Mouse (Mus musculus): ENCODE measurements around the gene Trpm8. TPM values are rescaled to one million over a fixed set of nuclear protein-coding genes. Genes with fewer than 3 reads are reported as not detected.

Trpm8 gene
- polyA plus RNA-seq, 1 experiment from 2014 or later: not detected

GRCm38 (mm10) chr1:88277818-88278511 is 504 bp downstream of the Trpm8 start:
- peak overlapping the region; percentile 60 for H3K4me2 ChIP-seq
- peak; percentile 1; the same call in 1 of the 2 replicates for ATAC-seq (ENCODE audit: insufficient number of reproducible peaks, insufficient read depth, low FRiP score, low TSS enrichment, low read depth)
- peaks cover 12% of the 10 kb centered on the region for H3K9me3 ChIP-seq
- peak overlapping the region; percentile 50 for H3K4me3 ChIP-seq (replicated peaks)
- 66% methylated on average over 18 of the region's 18 CpGs for WGBS
- peak overlapping the region; percentile 86 for H3K27ac ChIP-seq
- peak overlapping the region; percentile 74; the same call in 1 of the 2 replicates for H3K9ac ChIP-seq (replicated peaks)
- H3K4me1 ChIP-seq (replicated peaks): peaks cover 16% of the 10 kb centered on the region
- H3K27me3 ChIP-seq: no peaks in the 10 kb centered on the region
- peaks cover 29% of the 10 kb centered on the region for H3K36me3 ChIP-seq

- WGBS: 71% methylated on average over 9 of the region's 9 CpGs
These were observed 1.9 kb downstream of the Trpm8 start for GRCm38 (mm10) chr1:88279111-88280005.

GRCm38 (mm10) chr1:88280006-88280690 is 2.7 kb downstream of the Trpm8 start:
- H3K27ac ChIP-seq: no peak overlapping the region
- peaks cover 34% of the 10 kb centered on the region for H3K9me3 ChIP-seq
- no peak overlapping the region for H3K9ac ChIP-seq (replicated peaks)
- no peaks in the 10 kb centered on the region for H3K27me3 ChIP-seq
- 76% methylated on average over 15 of the region's 15 CpGs for WGBS
- no peak for ATAC-seq (ENCODE audit: insufficient number of reproducible peaks, insufficient read depth, low FRiP score, low TSS enrichment, low read depth)
- H3K4me1 ChIP-seq (replicated peaks): peaks cover 16% of the 10 kb centered on the region
- no peak overlapping the region for H3K4me3 ChIP-seq (replicated peaks)
- peaks cover 9% of the 10 kb centered on the region for H3K36me3 ChIP-seq
- H3K4me2 ChIP-seq: no peak overlapping the region

More at GRCm38 (mm10) chr1:88279111-88280005, 1.9 kb downstream of the Trpm8 start:
- ATAC-seq (ENCODE audit: insufficient number of reproducible peaks, insufficient read depth, low FRiP score, low TSS enrichment, low read depth): no peak
- Histone ChIP-seq H3K4me2 (no peak overlapping the region), H3K4me1 (replicated peaks) (peaks cover 16% of the 10 kb centered on the region), H3K9ac (replicated peaks) (no peak overlapping the region), H3K27me3 (no peaks in the 10 kb centered on the region), H3K36me3 (peaks cover 16% of the 10 kb centered on the region), H3K9me3 (peaks cover 26% of the 10 kb centered on the region), H3K27ac (no peak overlapping the region), H3K4me3 (replicated peaks) (no peak overlapping the region)

GRCm38 (mm10) chr1:88282301-88282700 is 4.8 kb downstream of the Trpm8 start:
- H3K4me2 ChIP-seq: no peak overlapping the region
- H3K4me3 ChIP-seq (replicated peaks): no peak overlapping the region
- H3K9ac ChIP-seq (replicated peaks): no peak overlapping the region
- peaks cover 54% of the 10 kb centered on the region for H3K9me3 ChIP-seq
- H3K27me3 ChIP-seq: no peaks in the 10 kb centered on the region
- 59% methylated on average over 3 of the region's 3 CpGs for WGBS
- H3K36me3 ChIP-seq: no peaks in the 10 kb centered on the region
- H3K27ac ChIP-seq: no peak overlapping the region
- no peak for ATAC-seq (ENCODE audit: insufficient number of reproducible peaks, insufficient read depth, low FRiP score, low TSS enrichment, low read depth)
- 0 out of 2 replicates have a peak, but pooled peaks cover 3% of the 10 kb centered on the region for H3K4me1 ChIP-seq (replicated peaks)

- no peak overlapping the region for H3K27ac ChIP-seq
- no peaks in the 10 kb centered on the region for H3K27me3 ChIP-seq
- H3K4me2 ChIP-seq: no peak overlapping the region
- no peak overlapping the region for H3K9ac ChIP-seq (replicated peaks)
- H3K36me3 ChIP-seq: no peaks in the 10 kb centered on the region
- H3K4me1 ChIP-seq (replicated peaks): no peaks in the 10 kb centered on the region
- ATAC-seq (ENCODE audit: insufficient number of reproducible peaks, insufficient read depth, low FRiP score, low TSS enrichment, low read depth): no peak
- WGBS: 80% methylated on average over 15 of the region's 15 CpGs
- no peak overlapping the region for H3K4me3 ChIP-seq (replicated peaks)
- H3K9me3 ChIP-seq: peaks cover 67% of the 10 kb centered on the region
These were observed 6.1 kb downstream of the Trpm8 start for GRCm38 (mm10) chr1:88283376-88284227.

- ATAC-seq (ENCODE audit: insufficient number of reproducible peaks, insufficient read depth, low FRiP score, low TSS enrichment, low read depth): peak; percentile 27; the same call in 1 of the 2 replicates
- Histone ChIP-seq H3K36me3 (no peaks in the 10 kb centered on the region), H3K4me3 (replicated peaks) (no peak overlapping the region), H3K27me3 (no peaks in the 10 kb centered on the region), H3K4me2 (no peak overlapping the region), H3K9me3 (peaks cover 72% of the 10 kb centered on the region), H3K9ac (replicated peaks) (no peak overlapping the region), H3K4me1 (replicated peaks) (no peaks in the 10 kb centered on the region), H3K27ac (no peak overlapping the region)
- WGBS: 64% methylated on average over 10 of the region's 10 CpGs
These were observed 6.9 kb downstream of the Trpm8 start for GRCm38 (mm10) chr1:88284228-88284945.

GRCm38 (mm10) chr1:88284946-88285320 is 7.5 kb downstream of the Trpm8 start:
- Histone ChIP-seq H3K9me3 (peaks cover 77% of the 10 kb centered on the region), H3K4me1 (replicated peaks) (no peaks in the 10 kb centered on the region), H3K27ac (no peak overlapping the region), H3K4me3 (replicated peaks) (no peak overlapping the region), H3K27me3 (no peaks in the 10 kb centered on the region), H3K9ac (replicated peaks) (no peak overlapping the region), H3K4me2 (no peak overlapping the region), H3K36me3 (no peaks in the 10 kb centered on the region)
- 61% methylated on average over 7 of the region's 7 CpGs for WGBS
- ATAC-seq (ENCODE audit: insufficient number of reproducible peaks, insufficient read depth, low FRiP score, low TSS enrichment, low read depth): no peak

- ATAC-seq (ENCODE audit: insufficient number of reproducible peaks, insufficient read depth, low FRiP score, low TSS enrichment, low read depth): no peak
- no peak overlapping the region for H3K27ac ChIP-seq
- H3K9ac ChIP-seq (replicated peaks): no peak overlapping the region
- no peaks in the 10 kb centered on the region for H3K4me1 ChIP-seq (replicated peaks)
- no peaks in the 10 kb centered on the region for H3K36me3 ChIP-seq
- no peak overlapping the region for H3K4me3 ChIP-seq (replicated peaks)
- H3K9me3 ChIP-seq: peaks cover 84% of the 10 kb centered on the region
- H3K4me2 ChIP-seq: no peak overlapping the region
- 68% methylated on average over 5 of the region's 5 CpGs for WGBS
- no peaks in the 10 kb centered on the region for H3K27me3 ChIP-seq
These were observed 8.2 kb downstream of the Trpm8 start for GRCm38 (mm10) chr1:88285652-88286051.

GRCm38 (mm10) chr1:88286136-88286845 is 8.8 kb downstream of the Trpm8 start:
- Histone ChIP-seq H3K9ac (replicated peaks) (no peak overlapping the region), H3K27me3 (no peaks in the 10 kb centered on the region), H3K4me1 (replicated peaks) (no peaks in the 10 kb centered on the region), H3K9me3 (peaks cover 89% of the 10 kb centered on the region), H3K4me3 (replicated peaks) (no peak overlapping the region), H3K36me3 (no peaks in the 10 kb centered on the region), H3K4me2 (no peak overlapping the region), H3K27ac (no peak overlapping the region)
- no peak for ATAC-seq (ENCODE audit: insufficient number of reproducible peaks, insufficient read depth, low FRiP score, low TSS enrichment, low read depth)
- WGBS: 83% methylated on average over 15 of the region's 15 CpGs

Measured in limb, embryonic 12.5 days (tissue).